Mouse (Mus musculus) spleen, postnatal 10 days (tissue): ENCODE data around the gene Sept5.

Experiments
- DNase-seq, 2 experiments: peaks; one replicate each; pipeline ENCODE4 v3.0.0; 2021 to 2022; ENCODE audit warnings: low spot score in 2 of 2

The Sept5 gene

GRCm38 (mm10) chr16:18613301-18613700 is 16.5 kb downstream of the Sept5 start:
- DNase-seq: no peak

- DNase-seq: no peak
These were observed 18.0 kb downstream of the Sept5 start for GRCm38 (mm10) chr16:18611752-18612151.

- DNase-seq: no peak
These were observed 20.7 kb downstream of the Sept5 start for GRCm38 (mm10) chr16:18609099-18609498.

GRCm38 (mm10) chr16:18608226-18608625 is 21.5 kb downstream of the Sept5 start:
- DNase-seq: no peak

- no peak for DNase-seq
These were observed 24.0 kb downstream of the Sept5 start for GRCm38 (mm10) chr16:18605705-18606104.

GRCm38 (mm10) chr16:18604267-18604701 is 25.5 kb downstream of the Sept5 start:
- no peak for DNase-seq

- DNase-seq: no peak
These were observed 28.3 kb downstream of the Sept5 start for GRCm38 (mm10) chr16:18601447-18601846.

GRCm38 (mm10) chr16:18598006-18598405 is 31.7 kb downstream of the Sept5 start:
- DNase-seq: no peak

- DNase-seq: no peak
These were observed 33.5 kb downstream of the Sept5 start for GRCm38 (mm10) chr16:18596255-18596654.

- DNase-seq: no peak
These were observed 35.8 kb downstream of the Sept5 start for GRCm38 (mm10) chr16:18593930-18594329.

GRCm38 (mm10) chr16:18591047-18592018 is 38.4 kb downstream of the Sept5 start:
- peak in 1 of 2 experiments; percentile 41 for DNase-seq

GRCm38 (mm10) chr16:18589804-18590790 is 39.7 kb downstream of the Sept5 start, which contains the start of gene Tbx1:
Gene Tbx1 (minus strand): TSS chr16:18590671.
- peak in 1 of 2 experiments; percentile 46 for DNase-seq

GRCm38 (mm10) chr16:18589080-18589621 is 40.6 kb downstream of the Sept5 start:
- DNase-seq: no peak

GRCm38 (mm10) chr16:18588738-18589055 is 41.1 kb downstream of the Sept5 start:
- DNase-seq: no peak

GRCm38 (mm10) chr16:18587847-18588737 is 41.7 kb downstream of the Sept5 start:
- no peak for DNase-seq

GRCm38 (mm10) chr16:18586906-18587546 is 42.7 kb downstream of the Sept5 start:
- no peak for DNase-seq

GRCm38 (mm10) chr16:18586076-18586905 is 43.5 kb downstream of the Sept5 start:
- no peak for DNase-seq

- DNase-seq: no peak
These were observed 44.1 kb downstream of the Sept5 start for GRCm38 (mm10) chr16:18585676-18586075.

GRCm38 (mm10) chr16:18584901-18585510 is 44.7 kb downstream of the Sept5 start:
- no peak for DNase-seq
